Mouse (Mus musculus) liver, adult (tissue): ENCODE results near the gene Cox7a1.

Source experiments
- GATA4 ChIP-seq: IDR thresholded peaks from 2 replicates; pipeline ENCODE4 v1.6.1; 2014; ENCODE audit warnings: mild to moderate bottlenecking, low read length; ENCODE audit not compliant: insufficient replicate concordance

Gene Cox7a1

GRCm38 (mm10) chr7:30234276-30234858, 50.4 kb downstream of the Cox7a1 start:
- no peak for TF ChIP-seq GATA4

- TF ChIP-seq GATA4: no peak
These were observed 51.1 kb downstream of the Cox7a1 start for GRCm38 (mm10) chr7:30235091-30235490.

- TF ChIP-seq GATA4: no peak
These were observed 51.7 kb downstream of the Cox7a1 start, which contains the start of gene Ovol3 for GRCm38 (mm10) chr7:30235625-30236024. Ovol3 (minus strand) TSS chr7:30235725.
